Mouse (Mus musculus) cerebellum, adult 2 months (tissue): Measurements from ENCODE around the gene Srrt.

Experiments used
- CTCF ChIP-seq: fragments of 200-500 bp; IDR thresholded peaks from 2 replicates; pipeline ENCODE4 v1.5.1; 2011; ENCODE audit warnings: low read depth, mild to moderate bottlenecking, control low read depth, low read length, moderate library complexity, borderline replicate concordance; ENCODE audit not compliant: insufficient read depth
- POLR2A ChIP-seq: fragments of 200-500 bp; IDR thresholded peaks from 2 replicates; pipeline ENCODE4 v1.6.1; 2011; ENCODE audit warnings: low read length, control low read depth, borderline replicate concordance; ENCODE audit not compliant: insufficient read depth

- TF ChIP-seq CTCF (no peak), POLR2A (no peak)
These were observed 21.5 kb downstream of the Srrt start for GRCm38 (mm10) chr5:137285986-137286385.
